Mouse (Mus musculus): Measurements from ENCODE around the gene Hmgb1. TPM values are rescaled to one million over a fixed set of nuclear protein-coding genes. Genes with fewer than 3 reads are reported as not detected.
A peak's percentile ranks its signal among the peaks of the same experiment; 100 is the strongest.

The Hmgb1 gene
- total and polyA plus RNA-seq, 3 experiments = 227 to 899 (median 288) TPM

GRCm38 (mm10) chr5:149016261-149016660 lies 168.0 kb downstream of the Hmgb1 start:
- dilution Hi-C loops (cut with MboI; ENCODE audit: extremely low pct_ligation_motif_present, extremely low pct_unique_long_range_greater_than_20kb, low sequenced_read_pairs) (no loop called here), in situ Hi-C loops (cut with MboI; ENCODE audit: low pct_ligation_motif_present, low pct_unique_long_range_greater_than_20kb, low sequenced_read_pairs) (no loop called here)
- Histone ChIP-seq H3K4me2 (ENCODE audit: insufficient read depth, low read depth, poor library complexity, severe bottlenecking) (no peak overlapping the region), H3K9me3 (replicated peaks; ENCODE audit: low read length) (peaks cover 8% of the 10 kb centered on the region), H3K27ac (ENCODE audit: insufficient read depth, low read depth) (no peak overlapping the region), H3K79me2 (replicated peaks; ENCODE audit: control insufficient read depth, extremely low read depth, insufficient read depth, poor library complexity, severe bottlenecking) (no peaks in the 10 kb centered on the region), H3K4me3 (replicated peaks in 1 of 3; ENCODE audit: low read depth in 2 of 3, low read length in 2 of 3, poor library complexity in 1 of 3) (no peak overlapping the region), H3K27me3 (replicated peaks) (no peaks in the 10 kb centered on the region), H3K9ac (ENCODE audit: insufficient read depth, low read depth) (no peak overlapping the region), H3K4me1 (ENCODE audit: control insufficient read depth in 1 of 2, insufficient read depth in 2 of 2) (peaks cover 10 to 44% of the 10 kb centered on the region in 2 experiments), H3K36me3 (replicated peaks in 1 of 2; ENCODE audit: control insufficient read depth in 1 of 2, insufficient read depth in 1 of 2, low read length in 1 of 2) (peaks cover 0 to 2% of the 10 kb centered on the region in 2 experiments)
- DNase-seq (ENCODE audit: extremely low read depth) = no peak
- no peak for TF ChIP-seq RAD21 (IDR thresholded peaks at IDR 0.05; ENCODE audit: low read depth, low read length)
- no peak for TF ChIP-seq ZNF384 (IDR thresholded peaks at IDR 0.05; ENCODE audit: low read depth, low read length)
- no peak for TF ChIP-seq RCOR1 (conservative IDR thresholded peaks at IDR 0.05; ENCODE audit: low read depth, low read length)
- no peak for TF ChIP-seq JUN (IDR thresholded peaks at IDR 0.05; ENCODE audit: insufficient read depth, low read depth, low read length)
- TF ChIP-seq MAX (IDR thresholded peaks at IDR 0.05; ENCODE audit: low read length) = no peak
- no peak for TF ChIP-seq MAZ (IDR thresholded peaks at IDR 0.05; ENCODE audit: low read depth, low read length)
- TF ChIP-seq ETS1 (conservative IDR thresholded peaks at IDR 0.05; ENCODE audit: low read depth, low read length) = no peak

GRCm38 (mm10) chr5:149015335-149016201 lies 168.7 kb downstream of the Hmgb1 start:
- no peaks in the 10 kb centered on the region for H3K27me3 ChIP-seq (replicated peaks)
- H3K9ac ChIP-seq (ENCODE audit: insufficient read depth, low read depth) = peak overlapping the region; percentile 85
- in situ Hi-C loops (cut with MboI; ENCODE audit: low pct_ligation_motif_present, low pct_unique_long_range_greater_than_20kb, low sequenced_read_pairs) (no loop called here), dilution Hi-C loops (cut with MboI; ENCODE audit: extremely low pct_ligation_motif_present, extremely low pct_unique_long_range_greater_than_20kb, low sequenced_read_pairs) (no loop called here)
- peak; percentile 87 for DNase-seq (ENCODE audit: extremely low read depth)
- H3K79me2 ChIP-seq (replicated peaks; ENCODE audit: control insufficient read depth, extremely low read depth, insufficient read depth, poor library complexity, severe bottlenecking) = no peaks in the 10 kb centered on the region
- peaks cover 8% of the 10 kb centered on the region for H3K9me3 ChIP-seq (replicated peaks; ENCODE audit: low read length)
- peaks cover 0 to 2% of the 10 kb centered on the region in 2 experiments for H3K36me3 ChIP-seq (replicated peaks in 1 of 2; ENCODE audit: control insufficient read depth in 1 of 2, insufficient read depth in 1 of 2, low read length in 1 of 2)
- peak overlapping the region; percentile 76 for H3K27ac ChIP-seq (ENCODE audit: insufficient read depth, low read depth)
- TF ChIP-seq ETS1 (conservative IDR thresholded peaks at IDR 0.05; ENCODE audit: low read depth, low read length) (peak; percentile 76), MYC (IDR thresholded peaks at IDR 0.05; ENCODE audit: low read depth, low read length) (peak; percentile 81), MAX (IDR thresholded peaks at IDR 0.05; ENCODE audit: low read length) (peak; percentile 44; the same call in 1 of the 2 replicates), POLR2AphosphoS2 (IDR thresholded peaks at IDR 0.05; ENCODE audit: low read depth, low read length) (no peak), CTCF (conservative IDR thresholded peaks at IDR 0.05 in 1 of 2, IDR thresholded peaks at IDR 0.05 in 1 of 2; ENCODE audit: low read depth in 2 of 2, low read length in 2 of 2) (no peak), TCF12 (IDR thresholded peaks at IDR 0.05; ENCODE audit: low read depth, low read length) (peak; percentile 39; the same call in 1 of the 2 replicates), JUND (conservative IDR thresholded peaks at IDR 0.05; ENCODE audit: low read depth, low read length) (no peak), MAZ (IDR thresholded peaks at IDR 0.05; ENCODE audit: low read depth, low read length) (no peak), ZNF384 (IDR thresholded peaks at IDR 0.05; ENCODE audit: low read depth, low read length) (peak; percentile 94), NELFE (IDR thresholded peaks at IDR 0.05; ENCODE audit: low read depth, low read length) (no peak), NRF1 (IDR thresholded peaks at IDR 0.05; ENCODE audit: low read depth, low read length) (no peak), USF1 (IDR thresholded peaks at IDR 0.05; ENCODE audit: low read depth, low read length) (no peak), TBP (conservative IDR thresholded peaks at IDR 0.05; ENCODE audit: low read depth, low read length) (0 out of 2 replicates have a peak, but pooled peaks have one; percentile 50), EP300 (IDR thresholded peaks at IDR 0.05; ENCODE audit: low read length) (peak; percentile 65; the same call in 1 of the 2 replicates), UBTF (IDR thresholded peaks at IDR 0.05; ENCODE audit: low read depth, low read length) (no peak), SIN3A (IDR thresholded peaks at IDR 0.05; ENCODE audit: low read length) (peak; percentile 22), BHLHE40 (IDR thresholded peaks at IDR 0.05; ENCODE audit: low read depth, low read length) (peak; percentile 86), ZKSCAN1 (IDR thresholded peaks at IDR 0.05; ENCODE audit: borderline replicate concordance, low read depth, low read length) (no peak), HCFC1 (IDR thresholded peaks at IDR 0.05; ENCODE audit: low read depth, low read length) (peak; percentile 25; the same call in 1 of the 2 replicates), MEF2A (IDR thresholded peaks at IDR 0.05; ENCODE audit: borderline replicate concordance, low read depth, low read length) (peak; percentile 96), MAFK (IDR thresholded peaks at IDR 0.05; ENCODE audit: insufficient replicate concordance, low read length) (peak; percentile 40; the same call in 1 of the 2 replicates), MXI1 (IDR thresholded peaks at IDR 0.05; ENCODE audit: low read depth, low read length) (no peak), E2F4 (IDR thresholded peaks at IDR 0.05; ENCODE audit: insufficient replicate concordance, low read depth, low read length) (no peak), IRF4 (IDR thresholded peaks at IDR 0.05; ENCODE audit: low read depth, low read length) (no peak; the same call in 1 of the 2 replicates), RCOR1 (conservative IDR thresholded peaks at IDR 0.05; ENCODE audit: low read depth, low read length) (no peak)
- H3K4me2 ChIP-seq (ENCODE audit: insufficient read depth, low read depth, poor library complexity, severe bottlenecking) = peak overlapping the region; percentile 96
- peaks cover 10 to 44% of the 10 kb centered on the region in 2 experiments for H3K4me1 ChIP-seq (ENCODE audit: control insufficient read depth in 1 of 2, insufficient read depth in 2 of 2)
- H3K4me3 ChIP-seq (replicated peaks in 1 of 3; ENCODE audit: low read depth in 2 of 3, low read length in 2 of 3, poor library complexity in 1 of 3) = peak overlapping the region; percentile 58 to 76 (median 66)

Data from CH12.LX (cell line).